Mouse (Mus musculus) midbrain, embryonic 13.5 days (tissue): Measurements from ENCODE around the gene Strap. TPM values are rescaled to one million over a fixed set of nuclear protein-coding genes. Genes with fewer than 3 reads are reported as not detected.

ENCODE experiments used
- ATAC-seq: fragments of 200-750 bp; cut with Nextera tagmentation; 2 replicates; pipeline ENCODE4 v1.8.0; 2017; ENCODE audit warnings: mild to moderate bottlenecking, moderate TSS enrichment, moderate library complexity
- H3K27ac ChIP-seq: fragments of 300-500 bp; sonication (generic); 2 replicates; pipeline ENCODE4 v1.5.1; 2015; ENCODE audit warnings: inconsistent platforms, mild to moderate bottlenecking, moderate library complexity
- H3K27me3 ChIP-seq: fragments of 300-500 bp; sonication (generic); 2 replicates; pipeline ENCODE4 v1.6.1; 2015; ENCODE audit warnings: mild to moderate bottlenecking, inconsistent platforms
- H3K36me3 ChIP-seq: fragments of 300-500 bp; sonication (generic); 2 replicates; pipeline ENCODE4 v1.6.1; 2015; ENCODE audit warnings: mild to moderate bottlenecking, inconsistent platforms
- H3K4me1 ChIP-seq: fragments of 300-500 bp; sonication (generic); replicated peaks from 2 replicates; pipeline ENCODE4 v1.6.1; 2015; ENCODE audit warnings: inconsistent platforms
- H3K4me2 ChIP-seq: fragments of 300-500 bp; sonication (generic); replicated peaks from 2 replicates; pipeline ENCODE4 v1.6.1; 2015; ENCODE audit warnings: moderate library complexity, mild to moderate bottlenecking, inconsistent platforms
- H3K4me3 ChIP-seq: fragments of 300-500 bp; sonication (generic); replicated peaks from 2 replicates; pipeline ENCODE4 v1.5.1; 2015; ENCODE audit warnings: mild to moderate bottlenecking, inconsistent platforms
- H3K9ac ChIP-seq: fragments of 300-500 bp; sonication (generic); replicated peaks from 2 replicates; pipeline ENCODE4 v1.6.1; 2015; ENCODE audit warnings: mild to moderate bottlenecking, inconsistent platforms
- H3K9me3 ChIP-seq: fragments of 300-500 bp; sonication (generic); 2 replicates; pipeline ENCODE4 v1.6.1; 2016; ENCODE audit warnings: mild to moderate bottlenecking, inconsistent platforms
- WGBS: fragments of 180-500 bp; shearing (Covaris S2); methylation state at CpG from one replicate; pipeline ENCODE4 v1.1.7; 2015; 5-methylcytosine and 5-hydroxymethylcytosine counted together
- polyA plus RNA-seq: library from polyadenylated mRNA; unstranded; fragments of >200 nt; fragmentation: Nextera tagmentation; extraction: Ambion mirVana; gene quantifications from 2 replicates; pipeline ENCODE4 v1.2.1, GENCODE M21; 2015

The Strap gene
- polyA plus RNA-seq, 1 experiment from 2014 or later = 172 TPM

- H3K9me3 ChIP-seq = no peaks in the 10 kb centered on the region
- H3K4me2 ChIP-seq = no peak overlapping the region
Measured at GRCm38 (mm10) chr6:137760966-137761365, 26.1 kb downstream of the Strap start.

DNA sequence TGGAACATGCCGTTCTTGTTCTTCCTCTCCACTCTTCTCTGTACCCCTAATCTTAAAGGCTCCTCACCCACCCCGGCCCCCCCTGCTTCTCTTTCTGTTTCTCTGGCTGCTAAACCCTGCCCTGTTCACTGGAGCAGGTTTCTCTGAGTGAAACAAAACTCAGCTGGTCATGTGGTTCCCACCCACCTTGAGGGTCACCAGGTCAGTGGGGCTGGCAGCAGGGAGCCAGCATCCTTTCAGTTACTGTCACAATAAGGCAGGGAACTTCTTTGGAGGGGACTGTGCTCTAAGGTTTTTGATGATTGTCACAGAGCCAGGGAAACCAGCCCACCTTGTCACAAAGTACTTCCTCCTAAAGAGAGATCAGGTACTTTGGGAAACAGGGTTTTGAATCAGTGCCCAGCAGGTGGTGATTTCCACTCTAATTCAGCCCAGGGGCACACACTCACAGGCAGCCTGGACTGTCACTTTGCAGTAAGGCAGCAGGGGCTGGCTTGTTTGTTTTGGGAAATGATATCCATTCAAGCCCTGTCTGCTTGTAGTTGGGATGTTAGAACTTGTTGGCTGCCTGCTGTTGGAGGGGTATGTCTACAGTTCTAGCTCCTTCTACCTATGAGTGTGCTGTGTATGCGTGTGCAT is 29.8 kb downstream of the Strap start:
- Histone ChIP-seq H3K27me3 (no peaks in the 10 kb centered on the region), H3K4me1 (peaks cover 12% of the 10 kb centered on the region), H3K36me3 (no peaks in the 10 kb centered on the region), H3K9ac (no peak overlapping the region), H3K4me3 (no peak overlapping the region), H3K27ac (no peak overlapping the region), H3K4me2 (no peak overlapping the region), H3K9me3 (no peaks in the 10 kb centered on the region)
- ATAC-seq = no peak
- 37% methylated on average over 3 of the region's 3 CpGs for WGBS

More at GRCm38 (mm10) chr6:137760966-137761365, 26.1 kb downstream of the Strap start:
- no peak for ATAC-seq
- WGBS = 64% methylated on average over 15 of the region's 15 CpGs
- Histone ChIP-seq H3K36me3 (no peaks in the 10 kb centered on the region), H3K27me3 (no peaks in the 10 kb centered on the region), H3K4me1 (peaks cover 14% of the 10 kb centered on the region), H3K27ac (no peak overlapping the region), H3K9ac (no peak overlapping the region), H3K4me3 (no peak overlapping the region)

- H3K36me3 ChIP-seq = no peaks in the 10 kb centered on the region
- no peaks in the 10 kb centered on the region for H3K9me3 ChIP-seq
- peaks cover 7% of the 10 kb centered on the region; the same call in 1 of the 2 replicates for H3K4me1 ChIP-seq
- H3K9ac ChIP-seq = no peak overlapping the region
- ATAC-seq = no peak
- H3K4me2 ChIP-seq = no peak overlapping the region
- H3K4me3 ChIP-seq = no peak overlapping the region
- no peak overlapping the region for H3K27ac ChIP-seq
- no peaks in the 10 kb centered on the region for H3K27me3 ChIP-seq
Measured at GRCm38 (mm10) chr6:137766177-137766576, 31.3 kb downstream of the Strap start.

DNA sequence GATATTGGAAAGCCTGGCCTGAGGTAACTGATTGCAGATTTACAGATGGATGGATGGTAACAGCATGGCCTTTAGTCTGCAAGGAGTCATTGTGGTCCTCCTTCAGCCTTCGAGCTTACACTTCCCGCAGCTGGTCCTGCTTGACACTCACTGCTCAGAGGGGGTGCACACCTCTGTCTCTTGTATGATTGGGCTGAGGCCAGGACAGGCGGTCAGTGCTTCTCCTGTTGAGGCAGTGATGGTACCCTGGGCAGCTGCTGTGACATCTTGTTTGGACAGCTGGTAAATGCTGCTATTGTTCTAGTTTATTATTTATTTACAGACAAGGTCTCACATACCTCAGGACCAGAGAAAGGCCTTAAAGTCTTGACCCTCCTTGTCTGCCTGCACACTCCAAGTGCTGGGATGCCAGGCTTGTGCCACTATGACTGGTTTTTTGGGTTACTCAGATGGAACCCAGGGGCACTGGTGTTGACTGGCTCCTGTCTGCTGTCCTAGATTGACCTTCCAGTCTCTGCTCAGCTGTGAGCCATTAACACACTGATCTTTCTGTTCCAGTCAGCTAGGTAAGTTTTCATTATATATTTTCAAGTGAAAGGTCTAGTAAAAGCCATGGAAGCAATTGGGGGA is 36.9 kb downstream of the Strap start:
- Histone ChIP-seq H3K27ac (no peak overlapping the region), H3K4me2 (no peak overlapping the region), H3K9me3 (no peaks in the 10 kb centered on the region), H3K9ac (no peak overlapping the region), H3K4me3 (no peak overlapping the region), H3K36me3 (no peaks in the 10 kb centered on the region), H3K4me1 (no peaks in the 10 kb centered on the region), H3K27me3 (no peaks in the 10 kb centered on the region)
- WGBS = 73% methylated on average over 3 of the region's 3 CpGs
- ATAC-seq = no peak

GRCm38 (mm10) chr6:137772918-137773636 is 38.2 kb downstream of the Strap start:
- no peak for ATAC-seq
- Histone ChIP-seq H3K4me1 (no peaks in the 10 kb centered on the region), H3K9ac (no peak overlapping the region), H3K36me3 (no peaks in the 10 kb centered on the region), H3K27me3 (no peaks in the 10 kb centered on the region), H3K4me2 (no peak overlapping the region), H3K4me3 (no peak overlapping the region), H3K9me3 (no peaks in the 10 kb centered on the region), H3K27ac (no peak overlapping the region)
- WGBS = 99% methylated on average over 8 of the region's 8 CpGs

- ATAC-seq = no peak
- Histone ChIP-seq H3K27me3 (no peaks in the 10 kb centered on the region), H3K9ac (no peak overlapping the region), H3K36me3 (no peaks in the 10 kb centered on the region), H3K9me3 (no peaks in the 10 kb centered on the region), H3K4me2 (no peak overlapping the region), H3K27ac (no peak overlapping the region), H3K4me1 (no peaks in the 10 kb centered on the region), H3K4me3 (no peak overlapping the region)
- whole genome bisulfite sequencing = 91% methylated on average over 6 of the region's 6 CpGs
Measured at GRCm38 (mm10) chr6:137773637-137774028, 38.8 kb downstream of the Strap start.

GRCm38 (mm10) chr6:137774166-137774565 is 39.3 kb downstream of the Strap start:
- Histone ChIP-seq H3K4me3 (no peak overlapping the region), H3K9me3 (no peaks in the 10 kb centered on the region), H3K27ac (no peak overlapping the region), H3K9ac (no peak overlapping the region), H3K27me3 (no peaks in the 10 kb centered on the region), H3K36me3 (no peaks in the 10 kb centered on the region), H3K4me1 (no peaks in the 10 kb centered on the region), H3K4me2 (no peak overlapping the region)
- 87% methylated on average over 13 of the region's 13 CpGs for whole genome bisulfite sequencing
- no peak for ATAC-seq

GRCm38 (mm10) chr6:137775159-137775558 is 40.3 kb downstream of the Strap start:
- no peak for ATAC-seq
- Histone ChIP-seq H3K4me1 (no peaks in the 10 kb centered on the region), H3K4me3 (no peak overlapping the region), H3K27me3 (no peaks in the 10 kb centered on the region), H3K4me2 (no peak overlapping the region), H3K27ac (no peak overlapping the region), H3K9me3 (no peaks in the 10 kb centered on the region), H3K36me3 (no peaks in the 10 kb centered on the region), H3K9ac (no peak overlapping the region)
- WGBS = 94% methylated on average over 8 of the region's 8 CpGs

GRCm38 (mm10) chr6:137776981-137777380 is 42.1 kb downstream of the Strap start:
- Histone ChIP-seq H3K27me3 (no peaks in the 10 kb centered on the region), H3K36me3 (no peaks in the 10 kb centered on the region), H3K4me3 (no peak overlapping the region), H3K27ac (no peak overlapping the region), H3K9ac (no peak overlapping the region), H3K4me2 (no peak overlapping the region), H3K9me3 (no peaks in the 10 kb centered on the region), H3K4me1 (no peaks in the 10 kb centered on the region)
- 90% methylated on average over 8 of the region's 8 CpGs for WGBS
- ATAC-seq = no peak

- no peak for ATAC-seq
- 90% methylated on average over 7 of the region's 7 CpGs for WGBS
- H3K36me3 ChIP-seq = no peaks in the 10 kb centered on the region
- no peaks in the 10 kb centered on the region for H3K4me1 ChIP-seq
- H3K27ac ChIP-seq = no peak overlapping the region
- H3K9ac ChIP-seq = no peak overlapping the region
- no peak overlapping the region for H3K4me3 ChIP-seq
- no peaks in the 10 kb centered on the region for H3K9me3 ChIP-seq
- no peak overlapping the region for H3K4me2 ChIP-seq
- no peaks in the 10 kb centered on the region for H3K27me3 ChIP-seq
Measured at GRCm38 (mm10) chr6:137783899-137784637, 49.2 kb downstream of the Strap start.

- ATAC-seq = no peak
- WGBS = 83% methylated on average over 9 of the region's 9 CpGs
Measured at GRCm38 (mm10) chr6:137788976-137789590, 54.2 kb downstream of the Strap start.

More at GRCm38 (mm10) chr6:137788976-137789590, 54.2 kb downstream of the Strap start:
- Histone ChIP-seq H3K9ac (no peak overlapping the region), H3K4me3 (no peak overlapping the region), H3K27me3 (no peaks in the 10 kb centered on the region), H3K4me2 (no peak overlapping the region), H3K9me3 (no peaks in the 10 kb centered on the region), H3K27ac (no peak overlapping the region), H3K36me3 (no peaks in the 10 kb centered on the region), H3K4me1 (no peaks in the 10 kb centered on the region)
